Mouse (Mus musculus): ENCODE results near the gene Kdm4b. TPM values are rescaled to one million over a fixed set of nuclear protein-coding genes. Genes with fewer than 3 reads are reported as not detected.

Gene Kdm4b
- 13.5 and 15.0 TPM in 2 replicates for polyA plus RNA-seq (2015; fragmentation: Nextera tagmentation; extraction: Ambion mirVana)

GRCm38 (mm10) chr17:56325450-56326152 is at the start of gene Kdm4b:
Gene Kdm4b, plus strand, starts transcription at chr17:56326062.
- Histone ChIP-seq H3K36me3 (ENCODE audit: control insufficient read depth, insufficient read depth, low read length) (no peaks in the 10 kb centered on the region), H3K27me3 (ENCODE audit: control insufficient read depth, insufficient read depth, low read length) (no peaks in the 10 kb centered on the region), H3K4me1 (replicated peaks; ENCODE audit: control insufficient read depth, insufficient read depth) (peaks cover 14% of the 10 kb centered on the region), H3K9me3 (ENCODE audit: control insufficient read depth, low read length) (no peaks in the 10 kb centered on the region), H3K9ac (ENCODE audit: low read length) (peak within 1 kb of the TSS; percentile 98), H3K27ac (replicated peaks) (peak within 1 kb of the TSS; percentile 99), H3K4me2 (replicated peaks; ENCODE audit: low read depth) (peak within 1 kb of the TSS; percentile 79), H3K4me3 (ENCODE audit: low read depth, low read length) (peak within 1 kb of the TSS; percentile 83)
- no peak for TF ChIP-seq CTCF (IDR thresholded peaks at IDR 0.05; ENCODE audit: low read depth)
- TF ChIP-seq EP300 (optimal IDR thresholded peaks at IDR 0.05), result no peak
- under 1% methylated on average over 56 of the region's 57 CpGs for WGBS
- DNase-seq (ENCODE audit: low spot score) (peak; percentile 100), ATAC-seq (ENCODE audit: low FRiP score, low TSS enrichment) (peak; percentile 99)

GRCm38 (mm10) chr17:56276643-56277566 is 49.0 kb upstream of the Kdm4b start, which contains the start of gene Ticam1:
Gene Ticam1, minus strand, starts transcription at chr17:56276786.
- Histone ChIP-seq H3K4me2 (replicated peaks; ENCODE audit: low read depth) (peak within 1 kb of the TSS; percentile 77), H3K27me3 (ENCODE audit: control insufficient read depth, insufficient read depth, low read length) (no peaks in the 10 kb centered on the region), H3K9me3 (ENCODE audit: control insufficient read depth, low read length) (no peaks in the 10 kb centered on the region), H3K4me3 (ENCODE audit: low read depth, low read length) (peak within 1 kb of the TSS; percentile 61), H3K27ac (replicated peaks) (peak within 1 kb of the TSS; percentile 94), H3K36me3 (ENCODE audit: control insufficient read depth, insufficient read depth, low read length) (peaks cover 16% of the 10 kb centered on the region), H3K9ac (ENCODE audit: low read length) (peak within 1 kb of the TSS; percentile 83), H3K4me1 (replicated peaks; ENCODE audit: control insufficient read depth, insufficient read depth) (no peaks in the 10 kb centered on the region)
- ATAC-seq (ENCODE audit: low FRiP score, low TSS enrichment) (peak; percentile 95), DNase-seq (ENCODE audit: low spot score) (peak; percentile 98)
- under 1% methylated on average over 20 of the region's 21 CpGs for whole genome bisulfite sequencing
- TF ChIP-seq CTCF (IDR thresholded peaks at IDR 0.05; ENCODE audit: low read depth) (peak; percentile 72), EP300 (optimal IDR thresholded peaks at IDR 0.05) (peak; percentile 48)

- TF ChIP-seq EP300 (optimal IDR thresholded peaks at IDR 0.05), result no peak
- TF ChIP-seq CTCF (IDR thresholded peaks at IDR 0.05; ENCODE audit: low read depth), result no peak
- no peaks in the 10 kb centered on the region for H3K27me3 ChIP-seq (ENCODE audit: control insufficient read depth, insufficient read depth, low read length)
- peak overlapping the region; percentile 77 for H3K4me2 ChIP-seq (replicated peaks; ENCODE audit: low read depth)
- H3K9ac ChIP-seq (ENCODE audit: low read length), result no peak overlapping the region
- ATAC-seq (ENCODE audit: low FRiP score, low TSS enrichment) (no peak; the same call in 1 of the 2 replicates), DNase-seq (ENCODE audit: low spot score) (no peak)
- H3K9me3 ChIP-seq (ENCODE audit: control insufficient read depth, low read length), result no peaks in the 10 kb centered on the region
- 27% methylated on average over 2 of the region's 2 CpGs for WGBS
- peak overlapping the region; percentile 94 for H3K27ac ChIP-seq (replicated peaks)
- peaks cover 14% of the 10 kb centered on the region for H3K36me3 ChIP-seq (ENCODE audit: control insufficient read depth, insufficient read depth, low read length)
- no peaks in the 10 kb centered on the region for H3K4me1 ChIP-seq (replicated peaks; ENCODE audit: control insufficient read depth, insufficient read depth)
- no peak overlapping the region for H3K4me3 ChIP-seq (ENCODE audit: low read depth, low read length)
Observed at GRCm38 (mm10) chr17:56277567-56277893, 48.3 kb upstream of the Kdm4b start.

- H3K9ac ChIP-seq (ENCODE audit: low read length), result no peak overlapping the region
- H3K36me3 ChIP-seq (ENCODE audit: control insufficient read depth, insufficient read depth, low read length), result peaks cover 19% of the 10 kb centered on the region
- no peak overlapping the region for H3K4me2 ChIP-seq (replicated peaks; ENCODE audit: low read depth)
- TF ChIP-seq CTCF (IDR thresholded peaks at IDR 0.05; ENCODE audit: low read depth), result no peak
- TF ChIP-seq EP300 (optimal IDR thresholded peaks at IDR 0.05), result no peak
- ATAC-seq (ENCODE audit: low FRiP score, low TSS enrichment) (no peak), DNase-seq (ENCODE audit: low spot score) (no peak)
- H3K27ac ChIP-seq (replicated peaks), result peak overlapping the region; percentile 94
- no peaks in the 10 kb centered on the region for H3K4me1 ChIP-seq (replicated peaks; ENCODE audit: control insufficient read depth, insufficient read depth)
- H3K4me3 ChIP-seq (ENCODE audit: low read depth, low read length), result no peak overlapping the region
- no peaks in the 10 kb centered on the region for H3K27me3 ChIP-seq (ENCODE audit: control insufficient read depth, insufficient read depth, low read length)
- no peaks in the 10 kb centered on the region for H3K9me3 ChIP-seq (ENCODE audit: control insufficient read depth, low read length)
- 87% methylated on average over 5 of the region's 5 CpGs for WGBS
Observed at GRCm38 (mm10) chr17:56278340-56278739, 47.5 kb upstream of the Kdm4b start.

GRCm38 (mm10) chr17:56279481-56280155 is 46.2 kb upstream of the Kdm4b start:
- Histone ChIP-seq H3K27me3 (ENCODE audit: control insufficient read depth, insufficient read depth, low read length) (no peaks in the 10 kb centered on the region), H3K36me3 (ENCODE audit: control insufficient read depth, insufficient read depth, low read length) (peaks cover 23% of the 10 kb centered on the region), H3K9me3 (ENCODE audit: control insufficient read depth, low read length) (no peaks in the 10 kb centered on the region), H3K4me3 (ENCODE audit: low read depth, low read length) (no peak overlapping the region), H3K4me2 (replicated peaks; ENCODE audit: low read depth) (no peak overlapping the region), H3K4me1 (replicated peaks; ENCODE audit: control insufficient read depth, insufficient read depth) (no peaks in the 10 kb centered on the region), H3K27ac (replicated peaks) (peak overlapping the region; percentile 49), H3K9ac (ENCODE audit: low read length) (no peak overlapping the region)
- DNase-seq (ENCODE audit: low spot score), result peak; percentile 16
- 82% methylated on average over 12 of the region's 12 CpGs for WGBS
- no peak for TF ChIP-seq EP300 (optimal IDR thresholded peaks at IDR 0.05)
- ATAC-seq (ENCODE audit: low FRiP score, low TSS enrichment), result no peak
